Mouse (Mus musculus): ENCODE measurements around the gene Ppp1r13l.

Ppp1r13l gene

GRCm38 (mm10) chr7:19359299-19359891 is at the start of gene Ppp1r13l, which contains the start of gene Cd3eap:
Gene Ppp1r13l, plus strand, starts transcription at chr7:19359749.
Gene Cd3eap, minus strand, starts transcription at chr7:19359483.
- peak; percentile 83 for DNase-seq

- DNase-seq: peak; percentile 91
These were observed 49.5 kb upstream of the Ppp1r13l start, which contains the start of gene Fosb for GRCm38 (mm10) chr7:19309884-19310641. Gene Fosb, minus strand, starts transcription at chr7:19310051.

DNA sequence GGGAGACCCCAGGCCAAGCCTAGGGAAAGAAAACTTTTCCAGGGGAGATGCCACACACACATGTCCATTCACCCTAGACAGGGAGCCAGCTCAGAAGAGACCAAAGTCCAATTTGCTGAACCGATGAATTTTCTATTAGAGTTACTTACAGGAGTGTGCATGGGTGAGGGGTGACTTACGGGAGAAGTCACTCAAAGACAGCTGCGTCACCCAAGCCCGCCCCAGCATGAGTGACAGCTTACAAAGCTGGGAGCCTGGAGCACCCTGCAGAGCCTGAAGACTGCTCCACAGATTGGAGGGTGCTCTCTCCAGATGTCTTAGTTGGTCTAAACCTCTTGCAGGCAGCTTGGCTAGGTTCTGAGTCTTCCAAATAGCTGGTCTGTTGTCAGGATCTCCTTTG is 47.6 kb upstream of the Ppp1r13l start:
- DNase-seq: no peak

DNA sequence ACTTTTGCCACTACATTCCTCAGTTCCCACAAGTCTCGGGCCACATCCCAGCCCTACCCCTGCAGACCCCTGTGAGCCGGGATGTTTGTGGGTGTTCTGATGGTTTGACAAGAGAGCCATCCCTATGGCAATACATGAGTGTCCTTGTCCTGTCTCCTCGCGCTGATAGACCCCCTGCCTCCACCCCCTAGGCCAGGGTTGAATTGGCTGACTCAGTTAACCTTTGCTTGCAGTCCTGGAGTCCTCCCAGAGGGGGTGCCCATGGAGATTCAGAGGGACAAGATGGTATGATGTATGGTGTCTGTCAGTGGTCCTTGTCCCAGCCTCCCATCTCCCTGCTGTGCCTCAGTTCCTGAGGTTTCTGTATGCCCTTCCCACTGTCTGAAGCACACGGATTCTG is 45.5 kb upstream of the Ppp1r13l start:
- no peak for DNase-seq

- DNase-seq: peak; percentile 46
These were observed 42.9 kb upstream of the Ppp1r13l start for GRCm38 (mm10) chr7:19316451-19317161.

- DNase-seq: no peak
These were observed 41.3 kb upstream of the Ppp1r13l start for GRCm38 (mm10) chr7:19318201-19318600.

GRCm38 (mm10) chr7:19318676-19319075 is 40.9 kb upstream of the Ppp1r13l start:
- DNase-seq: no peak

- no peak for DNase-seq
These were observed 40.1 kb upstream of the Ppp1r13l start for GRCm38 (mm10) chr7:19319458-19319857.

DNA sequence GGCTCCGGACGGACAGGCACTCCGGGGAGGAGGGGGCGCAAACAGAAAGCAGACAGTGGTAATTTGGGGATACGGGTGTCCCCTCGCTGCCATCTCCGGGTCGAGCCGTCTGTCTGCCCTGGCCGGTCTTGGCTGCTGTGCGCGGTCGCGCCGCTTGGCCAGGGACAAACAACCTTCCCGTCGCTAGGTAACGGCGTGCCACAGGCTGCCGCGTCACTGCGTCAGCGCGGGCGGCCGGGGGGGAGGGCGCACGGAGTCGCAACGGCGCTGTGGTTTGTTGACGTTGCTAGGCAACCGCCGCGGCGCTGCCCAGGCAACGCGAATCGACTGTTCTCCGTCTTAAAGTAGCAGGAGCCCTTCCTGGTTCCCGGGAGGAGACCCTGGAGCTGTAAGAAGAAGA is 39.6 kb upstream of the Ppp1r13l start:
- peak; percentile 89 for DNase-seq

GRCm38 (mm10) chr7:19320637-19321036 is 38.9 kb upstream of the Ppp1r13l start:
- DNase-seq: no peak

DNA sequence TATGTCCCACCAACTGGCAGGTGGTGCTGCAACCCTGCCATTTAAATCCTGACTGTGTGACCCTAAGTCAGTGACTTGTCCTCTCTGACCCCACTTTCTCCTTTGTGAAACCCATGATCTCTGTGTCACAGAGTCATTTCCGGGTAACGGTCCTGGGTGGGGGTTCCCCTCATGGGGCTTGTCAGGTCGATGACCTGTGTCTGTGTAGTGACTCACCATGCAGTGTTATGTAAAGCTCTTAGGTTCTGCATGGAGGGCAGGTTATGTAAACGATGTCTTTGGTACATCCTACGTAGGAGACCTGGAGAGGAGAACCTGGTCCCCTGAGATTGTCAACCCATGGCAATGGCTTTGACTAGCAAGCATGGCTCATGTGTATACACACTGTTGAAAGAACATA is 38.1 kb upstream of the Ppp1r13l start:
- no peak for DNase-seq

- DNase-seq: no peak
These were observed 37.1 kb upstream of the Ppp1r13l start for GRCm38 (mm10) chr7:19322489-19322888.

DNA sequence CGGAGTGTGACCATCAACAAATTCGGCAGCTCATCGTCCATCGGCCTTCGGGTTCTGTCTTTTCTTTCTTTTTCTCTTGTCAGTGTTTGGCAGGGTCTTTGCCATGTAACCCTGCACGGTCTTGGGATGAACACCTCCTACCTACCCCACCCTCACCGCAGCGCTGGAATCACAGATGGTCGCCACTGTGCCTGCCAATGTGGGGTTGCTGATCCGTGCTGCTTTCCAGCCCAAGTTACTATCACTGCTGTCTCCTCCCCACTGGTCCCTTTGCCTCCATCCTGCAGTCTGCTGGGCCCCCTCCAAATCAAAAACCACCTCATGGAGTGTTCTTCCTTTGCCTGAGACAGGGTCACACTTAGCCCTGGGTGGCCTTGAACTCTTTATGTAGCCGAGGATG is 35.3 kb upstream of the Ppp1r13l start:
- no peak for DNase-seq

GRCm38 (mm10) chr7:19325262-19326199 is 34.0 kb upstream of the Ppp1r13l start:
- no peak for DNase-seq

DNA sequence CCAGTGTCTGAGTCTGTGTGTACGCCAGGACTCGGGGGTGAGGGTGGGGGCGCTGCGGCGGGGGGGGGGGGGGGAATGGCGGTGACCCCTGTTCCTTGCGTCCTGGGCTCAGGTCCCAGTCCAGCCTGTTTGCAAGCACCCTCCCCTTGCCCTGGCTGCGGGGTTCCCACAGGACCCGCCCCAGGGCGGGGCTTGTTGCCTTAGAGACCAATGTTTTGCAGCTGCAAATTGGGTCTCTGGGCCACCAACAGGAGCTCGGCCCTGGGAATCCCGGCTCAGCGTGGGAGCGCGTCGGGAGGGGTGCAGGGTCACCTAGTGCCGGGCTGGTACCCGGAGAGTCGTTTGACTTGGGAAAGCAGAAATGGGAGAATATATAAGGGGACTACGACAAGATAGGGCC is 33.2 kb upstream of the Ppp1r13l start:
- DNase-seq: peak; percentile 86

- peak; percentile 86 for DNase-seq
These were observed 32.4 kb upstream of the Ppp1r13l start for GRCm38 (mm10) chr7:19327128-19327527.

GRCm38 (mm10) chr7:19327782-19328181 is 31.8 kb upstream of the Ppp1r13l start:
- no peak for DNase-seq

DNA sequence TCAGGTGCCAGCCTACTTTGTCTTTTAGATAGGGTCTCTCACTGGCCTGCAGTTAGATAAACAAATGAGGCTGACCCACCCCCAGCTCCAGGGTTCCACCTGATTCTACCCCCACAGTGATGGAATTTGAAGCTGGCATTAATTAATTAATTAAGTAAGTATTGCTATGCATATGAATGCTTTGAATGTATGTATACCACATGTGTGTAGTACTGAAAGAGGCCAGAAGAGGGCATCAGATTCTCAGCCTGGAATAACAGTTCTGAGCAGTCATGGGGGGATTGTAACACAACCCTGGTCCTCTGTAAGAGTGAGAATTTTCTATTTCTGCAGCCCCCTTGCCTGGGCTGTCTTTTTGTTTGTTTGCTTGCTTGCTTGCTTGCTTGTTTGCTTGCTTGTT is 31.1 kb upstream of the Ppp1r13l start:
- DNase-seq: no peak

GRCm38 (mm10) chr7:19331910-19332309 is 27.6 kb upstream of the Ppp1r13l start:
- DNase-seq: no peak

DNA sequence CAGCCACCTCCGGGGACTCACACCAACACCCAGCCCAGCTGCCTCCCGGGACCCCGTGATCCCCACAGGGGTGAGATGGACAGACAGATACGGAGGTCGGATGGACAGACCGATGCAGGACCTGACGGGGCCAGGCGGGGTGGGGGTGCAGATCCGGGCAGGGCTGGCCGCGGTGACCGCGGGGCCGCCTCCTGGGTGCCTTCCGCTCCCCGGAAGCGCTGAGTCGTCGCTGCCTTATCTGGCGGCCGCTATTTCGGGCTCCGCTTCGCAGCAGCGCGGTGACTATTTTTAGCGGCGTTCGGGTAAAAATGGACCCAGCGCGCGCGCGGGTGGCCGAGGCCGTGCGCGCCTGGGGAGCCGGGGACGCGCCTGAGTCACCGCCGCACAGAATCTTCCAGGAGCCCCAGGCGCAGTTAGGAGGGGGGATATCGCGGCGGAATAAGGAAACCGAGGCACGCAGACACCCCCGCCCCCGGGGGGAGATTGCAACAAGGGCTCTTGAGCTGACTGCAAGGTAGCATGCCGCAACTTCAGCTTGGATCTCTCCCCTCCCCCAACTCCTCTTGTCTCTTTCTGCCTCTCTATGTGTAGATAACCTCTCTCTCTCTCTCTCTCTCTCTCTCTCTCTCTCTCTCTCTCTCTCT is 26.7 kb upstream of the Ppp1r13l start:
- DNase-seq: peak; percentile 72

- peak; percentile 50 for DNase-seq
These were observed 24.0 kb upstream of the Ppp1r13l start for GRCm38 (mm10) chr7:19335583-19335982.

GRCm38 (mm10) chr7:19337122-19337521 is 22.4 kb upstream of the Ppp1r13l start:
- no peak for DNase-seq
